Mouse (Mus musculus) ES-CJ7 (cell line): ENCODE data around the gene Snx15.
"Not testable (repeated sequence)": the region's sequence is repeated elsewhere in the genome, so short reads cannot be mapped to it uniquely, and the experiment has no call there.

Experiments used
- DNase-seq: peaks from one replicate; pipeline ENCODE4 v3.0.0; 2011; ENCODE audit warnings: low read depth, low spot score

The Snx15 gene

DNA sequence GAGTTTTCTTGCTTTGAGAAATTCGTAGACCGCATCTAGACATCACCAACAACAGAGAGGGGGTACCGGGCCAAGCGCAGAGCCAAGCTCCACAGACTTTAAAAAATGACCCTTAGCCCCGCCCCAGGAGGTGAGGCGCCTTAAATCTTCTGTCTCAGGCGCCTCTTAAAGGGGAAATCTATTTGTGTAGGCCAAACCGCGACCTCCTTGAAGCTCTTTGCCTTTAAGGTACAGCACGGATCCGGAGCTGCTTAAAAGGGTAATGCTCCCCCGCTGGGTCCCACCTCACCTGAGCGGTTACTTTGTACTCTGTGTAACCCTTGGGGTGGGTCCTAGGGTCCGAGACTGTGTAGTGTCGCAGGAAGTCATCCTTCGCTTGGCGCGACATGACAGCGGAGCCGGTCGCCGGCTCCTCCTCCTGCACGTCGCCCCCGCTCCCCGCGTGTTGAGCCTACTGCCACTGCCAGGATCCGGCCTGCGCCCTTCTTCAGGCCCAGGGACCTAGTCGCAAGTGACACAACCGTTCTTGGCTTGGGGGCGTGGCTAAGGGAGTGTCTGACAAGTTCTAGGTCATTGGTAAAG, at the start of gene Snx15:
Gene Snx15 (minus strand): TSS at position 545 of the 582 bp plus-strand sequence.
- peak; percentile 98 for DNase-seq

GRCm38 (mm10) chr19:6174771-6175170, 46.7 kb upstream of the Snx15 start:
- DNase-seq, result no peak

DNA sequence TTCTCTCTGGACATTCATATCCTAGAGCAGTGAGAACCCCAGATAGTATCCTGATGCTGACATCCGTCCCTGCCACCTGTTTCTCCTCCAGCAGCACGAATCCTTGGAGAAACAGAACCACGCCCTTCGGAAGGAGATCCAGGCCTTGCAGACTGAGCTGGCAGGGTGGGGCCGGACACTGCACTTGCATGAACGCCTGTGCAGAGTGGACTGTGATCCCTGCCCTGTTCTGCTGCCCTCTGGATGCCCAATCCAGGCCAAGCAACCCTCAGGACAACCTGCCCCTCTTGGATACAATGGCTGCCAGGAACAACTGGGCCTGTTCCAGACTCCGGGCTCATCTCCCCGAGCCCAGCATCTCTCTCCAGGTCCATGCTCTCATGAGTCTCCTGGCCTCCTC, 43.1 kb upstream of the Snx15 start:
- DNase-seq, result peak; percentile 15

DNA sequence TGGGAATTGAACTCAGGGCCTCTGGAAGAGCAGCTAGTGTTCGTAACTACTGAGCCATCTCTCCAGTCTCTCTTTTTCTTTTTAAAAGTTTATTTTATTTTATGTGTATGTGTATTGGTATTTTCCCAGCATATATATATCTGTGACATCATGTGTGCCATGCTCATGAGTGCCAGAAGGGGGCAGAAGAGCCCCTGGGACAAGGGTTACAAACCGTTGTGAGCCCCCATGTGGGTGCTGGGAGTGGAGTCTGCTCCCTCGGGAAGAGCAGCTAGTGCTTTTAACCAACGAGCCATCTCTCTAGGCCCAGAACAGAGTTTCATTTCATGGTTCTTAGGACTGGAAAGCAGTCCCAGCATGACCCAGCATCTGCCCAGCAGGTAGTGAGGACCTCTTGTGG, 38.6 kb upstream of the Snx15 start:
- peak; percentile 59 for DNase-seq

- DNase-seq, result no peak
Observed at GRCm38 (mm10) chr19:6163872-6164547, 35.9 kb upstream of the Snx15 start.

DNA sequence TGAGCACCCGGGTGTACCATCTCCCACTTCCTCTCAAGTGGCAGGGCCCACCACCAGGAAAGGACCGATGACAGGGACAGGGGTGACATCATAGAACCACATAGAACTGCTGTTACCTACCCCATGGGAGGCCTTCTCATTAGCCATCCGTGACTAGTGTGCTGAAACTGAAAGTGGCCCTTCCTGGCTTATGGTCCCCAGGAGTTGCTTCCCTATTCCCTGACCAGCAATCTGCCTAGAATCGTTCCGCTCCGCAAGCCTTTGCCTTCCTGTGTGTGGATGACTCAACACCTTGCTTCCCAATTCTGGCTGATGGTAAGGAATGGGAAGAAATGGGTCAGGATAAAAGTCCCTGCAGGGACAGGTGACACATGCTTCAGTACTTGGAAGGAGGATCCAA, 29.1 kb upstream of the Snx15 start:
- DNase-seq, result no peak

DNA sequence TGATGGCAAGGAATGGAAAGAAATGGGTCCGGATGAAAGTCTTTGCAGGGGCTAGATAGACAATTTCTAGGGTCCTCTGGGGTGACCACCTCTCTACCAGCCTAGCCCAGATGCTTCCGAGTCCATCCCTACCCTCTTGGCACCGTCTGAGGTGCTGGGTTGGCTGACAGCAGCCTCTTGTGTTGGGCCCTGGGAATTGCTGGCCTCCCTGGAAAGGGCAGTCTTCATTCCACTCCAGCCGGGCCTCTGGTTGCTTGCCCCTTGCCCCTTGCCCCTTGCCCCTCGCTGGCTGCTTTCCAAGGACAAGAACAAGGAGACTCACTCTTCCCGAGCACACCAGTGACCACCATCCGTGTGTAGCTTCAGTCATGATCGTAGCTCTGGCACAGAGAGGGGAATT, 28.3 kb upstream of the Snx15 start:
- DNase-seq, result no peak

GRCm38 (mm10) chr19:6155174-6155573, 27.1 kb upstream of the Snx15 start:
- no peak for DNase-seq

DNA sequence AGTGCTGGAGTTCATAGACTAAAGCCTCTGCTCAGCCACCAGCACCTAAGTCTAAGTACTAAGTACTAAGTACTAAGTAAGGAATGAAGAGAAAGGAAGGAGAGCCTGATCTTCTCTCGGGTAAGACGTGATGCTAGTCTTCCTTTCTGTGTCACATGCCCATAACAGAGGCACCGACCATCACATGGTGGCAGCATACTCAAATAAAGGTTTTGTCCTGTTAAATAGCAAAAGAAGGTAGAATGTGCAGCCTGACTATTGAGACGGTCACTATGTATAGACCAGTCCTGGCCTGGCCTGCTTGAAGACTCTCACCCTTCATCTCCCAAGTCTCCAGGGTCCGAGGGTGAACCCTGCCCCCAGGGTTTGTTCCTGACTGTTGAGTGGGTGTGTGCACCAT, 16.7 kb upstream of the Snx15 start:
- no peak for DNase-seq

DNA sequence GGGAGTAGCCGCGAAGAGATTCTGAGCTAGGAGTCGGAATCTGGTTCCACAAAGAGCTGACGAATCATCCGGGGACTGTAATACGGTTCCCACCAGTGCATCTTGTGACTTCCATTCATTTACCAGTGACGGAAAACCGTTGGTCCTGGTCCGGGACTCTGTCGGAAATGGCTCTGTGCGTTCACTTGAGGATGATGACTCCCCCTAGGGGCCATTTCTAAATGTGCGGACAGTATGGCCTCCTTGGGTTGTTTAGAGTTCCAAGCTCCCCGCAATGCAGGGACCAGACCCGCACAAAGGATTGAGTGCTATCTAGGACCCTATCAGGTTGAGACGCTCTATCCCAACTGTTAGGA, 13.3 kb upstream of the Snx15 start, which contains the start of gene Arl2:
Gene Arl2 (minus strand): TSS at position 155 of the 356 bp plus-strand sequence.
- DNase-seq, result peak; percentile 97

GRCm38 (mm10) chr19:6140678-6141393, 12.7 kb upstream of the Snx15 start, which contains the start of gene Batf2:
TSS of gene Batf2 (plus strand) at chr19:6140983.
- peak; percentile 98 for DNase-seq

DNA sequence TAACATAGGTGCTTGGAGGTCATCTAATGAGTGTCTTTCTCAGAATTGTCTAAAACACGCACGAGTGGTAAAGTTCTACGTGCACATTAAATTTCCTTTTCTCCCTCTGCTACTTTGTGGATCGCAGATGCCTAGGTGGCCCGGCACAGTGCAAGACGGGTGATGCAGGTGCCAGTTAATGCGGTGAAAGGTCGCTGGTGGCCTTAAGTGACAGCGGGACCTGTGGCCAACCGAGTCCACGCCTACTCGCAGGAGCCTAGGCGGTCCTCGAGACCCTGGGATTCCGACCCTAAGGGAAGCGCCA, 12.2 kb upstream of the Snx15 start:
- no peak for DNase-seq

- DNase-seq, result no peak
Observed at GRCm38 (mm10) chr19:6139701-6140100, 11.6 kb upstream of the Snx15 start.

DNA sequence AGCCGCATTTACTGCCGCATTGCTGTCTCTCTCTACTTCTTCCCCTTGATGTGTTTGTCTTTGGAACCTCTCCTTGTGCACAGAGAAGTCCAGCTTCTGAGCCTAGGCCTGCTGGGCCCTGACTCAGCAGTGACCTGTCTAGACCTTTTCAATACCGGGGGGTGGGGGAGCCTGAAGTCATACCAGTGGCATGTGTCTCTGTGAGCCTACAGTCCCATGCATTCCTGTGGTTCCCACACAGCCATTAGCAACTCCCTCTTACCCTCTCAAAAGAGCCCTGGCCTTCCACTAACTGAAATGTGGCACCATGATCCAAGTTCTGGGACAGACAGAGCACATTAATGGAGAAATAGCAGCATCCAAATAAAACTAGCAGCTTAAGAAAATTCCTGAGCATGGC, 8.3 kb upstream of the Snx15 start:
- no peak for DNase-seq

DNA sequence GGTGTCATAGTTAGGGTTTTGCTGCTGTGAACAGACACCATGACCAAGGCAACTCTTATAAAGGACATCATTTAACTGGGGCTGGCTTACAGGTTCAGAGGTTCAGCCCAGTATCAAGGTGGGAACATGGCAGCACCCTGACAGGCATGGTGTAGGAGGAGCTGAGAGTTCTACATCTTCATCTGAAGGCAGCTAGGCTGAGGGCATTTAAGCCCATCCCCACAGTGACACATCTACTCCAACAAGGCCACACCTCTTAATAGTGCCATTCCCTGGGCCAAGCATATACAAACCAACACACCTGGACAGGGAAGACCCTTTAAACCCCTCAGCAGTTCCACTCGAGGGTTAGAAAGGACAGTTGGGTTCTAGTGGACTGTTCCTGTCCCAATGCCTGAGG, 5.1 kb upstream of the Snx15 start:
- not testable (repeated sequence) for DNase-seq

DNA sequence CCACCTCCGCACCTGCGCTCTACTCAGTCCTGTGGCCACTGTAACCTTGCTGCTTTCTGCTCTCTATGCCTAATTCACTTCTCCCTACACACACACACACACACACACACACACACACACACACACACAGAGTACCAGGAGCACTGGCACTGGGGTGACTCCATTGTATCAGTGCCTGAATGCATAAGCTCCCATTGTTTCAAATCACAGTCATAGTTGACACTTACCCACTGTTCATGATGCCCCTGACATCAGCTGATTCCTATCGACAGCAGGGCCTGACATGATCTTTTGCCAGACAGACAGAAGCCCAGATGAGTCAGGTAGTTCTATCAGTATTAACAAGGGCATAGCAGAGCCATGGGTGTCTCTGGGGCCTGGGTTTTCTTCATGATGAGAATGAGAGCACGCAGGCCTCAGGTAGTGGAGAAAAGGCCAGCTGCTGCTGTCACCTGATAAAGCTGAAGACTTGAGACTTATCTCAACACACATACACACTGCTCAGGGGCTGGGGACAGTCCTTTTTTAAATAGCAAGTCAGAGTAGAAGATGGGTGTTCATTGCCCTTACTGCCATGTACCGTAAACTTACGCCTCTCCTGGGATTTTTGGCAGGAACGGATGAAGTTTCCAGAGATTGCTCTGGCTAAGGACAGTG, 4.2 kb upstream of the Snx15 start:
- DNase-seq, result no peak

DNA sequence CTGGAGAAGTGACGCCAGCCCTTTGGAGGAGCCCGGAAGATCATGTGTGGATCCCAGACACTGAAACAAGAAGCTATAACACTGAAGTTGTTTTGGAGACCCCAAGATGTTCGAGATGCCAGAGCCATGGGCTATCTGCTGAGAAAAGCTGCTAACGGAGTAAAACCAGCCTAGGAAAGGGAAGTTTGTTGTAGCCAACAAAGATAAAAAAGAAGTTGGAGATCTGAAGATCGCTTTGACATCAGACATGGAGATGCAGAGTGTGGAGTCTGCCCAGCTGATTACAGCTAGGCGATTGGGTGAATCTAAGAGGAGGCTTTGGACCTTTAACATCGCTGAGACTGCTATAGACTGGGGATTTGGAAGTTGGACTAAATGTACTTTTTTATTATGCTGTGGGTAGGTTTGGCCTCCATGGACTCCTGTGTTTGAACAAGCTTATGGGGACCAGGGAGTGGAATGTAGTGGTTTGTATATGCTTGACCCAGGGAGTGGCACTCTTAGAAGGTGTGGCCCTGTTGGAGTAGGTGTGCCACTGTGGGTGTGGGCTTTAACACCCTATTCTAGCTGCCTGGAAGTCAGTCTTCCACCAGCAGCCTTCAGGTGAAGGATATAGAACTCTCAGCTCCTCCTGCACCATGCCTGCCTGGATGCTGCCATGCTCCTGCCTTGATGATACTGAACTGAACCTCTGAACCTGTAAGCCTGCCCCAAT, 2.5 kb upstream of the Snx15 start:
- DNase-seq, result not testable (repeated sequence)

DNA sequence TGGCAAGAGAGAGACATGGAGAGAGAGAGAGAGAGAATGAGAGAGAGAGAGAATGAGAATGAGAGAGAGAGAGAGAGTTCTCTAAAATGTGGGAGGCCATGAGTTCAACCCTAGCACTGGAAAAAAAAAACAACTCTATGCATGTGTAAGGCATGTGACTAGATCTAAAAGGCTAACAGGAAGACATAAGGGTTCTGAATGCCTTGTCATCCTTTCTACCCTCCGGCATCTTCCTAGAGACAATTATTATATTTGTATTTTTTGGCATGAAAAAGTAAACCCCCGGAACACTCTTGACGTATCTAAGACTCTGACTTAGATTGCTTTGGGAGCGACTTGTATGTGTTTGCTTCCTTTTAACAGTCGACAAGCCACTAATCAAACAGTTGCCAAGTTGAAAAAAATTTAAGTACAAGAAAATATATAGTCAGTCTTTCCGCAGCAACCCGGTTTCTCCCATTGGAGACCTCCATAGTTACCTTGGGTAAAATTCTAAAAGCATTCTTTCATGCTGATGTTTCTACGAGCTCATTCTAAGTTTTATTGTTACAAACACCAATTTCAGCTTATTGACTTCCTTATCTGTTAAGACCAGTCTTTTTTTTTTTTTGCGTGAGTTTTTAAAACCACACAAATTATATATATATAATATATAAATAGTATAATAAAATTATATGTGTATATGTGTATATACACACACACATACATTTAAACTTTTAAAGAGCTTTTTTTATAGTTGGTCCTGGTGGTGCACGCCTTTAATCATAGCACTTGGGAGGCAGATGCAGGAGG, 1.1 kb downstream of the Snx15 start:
- no peak for DNase-seq

- peak; percentile 83 for DNase-seq
Observed at GRCm38 (mm10) chr19:6126289-6126688, 1.8 kb downstream of the Snx15 start.

DNA sequence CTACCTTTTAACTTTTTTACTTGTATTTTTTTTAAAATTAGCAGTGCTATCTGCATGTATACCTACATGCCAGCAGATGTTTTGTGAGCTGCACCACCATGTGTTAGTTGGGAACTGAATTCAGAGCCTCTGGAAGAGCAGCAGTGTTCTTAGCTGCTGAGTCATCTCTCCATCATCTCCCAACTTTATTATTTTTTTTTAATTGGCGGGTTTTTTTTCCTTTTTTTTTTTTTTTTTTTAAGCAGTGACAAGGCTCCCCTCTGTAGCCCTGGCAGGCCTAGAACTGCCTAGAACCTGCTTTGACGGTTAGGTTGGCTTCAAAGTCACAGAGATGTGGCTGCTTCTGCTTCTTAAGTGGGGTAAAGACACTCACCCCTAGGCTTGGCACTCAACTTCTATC, 3.2 kb downstream of the Snx15 start:
- DNase-seq, result no peak

- DNase-seq, result no peak
Observed at GRCm38 (mm10) chr19:6123330-6123729, 4.8 kb downstream of the Snx15 start.
